Comparison of ENCODE assay signal across 19 mouse cellular contexts in the genomic region with DNA sequence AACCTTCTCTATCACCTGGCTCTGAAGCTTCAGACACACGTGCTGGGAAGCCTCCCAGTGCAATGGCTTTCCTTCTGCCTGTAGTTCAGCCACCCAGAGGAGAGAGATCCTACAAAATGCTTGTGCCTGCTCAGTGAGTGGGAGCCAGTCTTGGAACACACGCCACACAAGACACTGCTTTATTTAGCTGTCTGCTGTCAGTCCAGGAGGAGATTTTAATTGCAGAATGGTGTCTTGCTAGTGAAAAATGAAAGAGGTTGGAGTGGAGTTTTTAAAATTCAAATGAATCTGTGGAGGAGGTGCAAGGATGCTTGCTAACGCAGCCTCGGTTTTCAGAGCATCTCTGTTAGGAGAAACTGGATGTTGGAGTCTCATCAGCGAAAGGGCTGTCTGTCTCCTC. TPM values are rescaled to one million over a fixed set of nuclear protein-coding genes. Genes with fewer than 3 reads are reported as not detected.
DNase-seq lines count a peak whose midpoint lies in the region; ATAC-seq and TF ChIP-seq lines count a peak whose summit lies in the region.
"Had no signal": no experiment of that assay in that cellular context is flagged by ENCODE, and none has a peak within 500 bp of the region (broad histone marks: within the 10 kb centered on the region; RNA-seq: fewer than 3 reads in every experiment).

No protein-coding gene starts in this region.

- 74% methylated on average over 5 of the region's 5 CpGs for WGBS in hindbrain, embryonic 13.5 days

- no peaks in the 10 kb centered on the region for H3K9me3 ChIP-seq in hindbrain, embryonic 13.5 days
- H3K9me3 ChIP-seq: forebrain, embryonic 13.5 days; G1E; hindbrain, embryonic 12.5 days; limb, embryonic 12.5 days; liver, embryonic 15.5 days had no signal

- no peak for TF ChIP-seq CTCF in layer of hippocampus, adult 2 months (conservative IDR thresholded peaks at IDR 0.05)

- peak; percentile 86 for DNase-seq in right cerebral cortex, adult 18-20 months
- no peak for DNase-seq in right cerebral cortex, postnatal 4 days
- peak; percentile 18 to 63 for DNase-seq in layer of hippocampus, adult 2 months (ENCODE audit: low spot score in 2 of 2)
- DNase-seq in left cerebral cortex, postnatal 25 days (ENCODE audit: low spot score in 2 of 2), result peak; percentile 56 to 95
- DNase-seq in heart, adult 8-10 months (ENCODE audit: low spot score), result no peak
- DNase-seq: adrenal gland, adult 2 months; cerebellum, adult 9-10 months; kidney, adult 11 months; kidney, postnatal 14 days; lung, postnatal 14 days; retina, postnatal 1 day had no signal

- H3K9ac ChIP-seq in hindbrain, embryonic 13.5 days, result no peak overlapping the region
- H3K9ac ChIP-seq: forebrain, embryonic 13.5 days; hindbrain, embryonic 12.5 days; limb, embryonic 12.5 days; liver, embryonic 15.5 days had no signal

- H3K27me3 ChIP-seq in hindbrain, embryonic 13.5 days, result no peaks in the 10 kb centered on the region
- H3K27me3 ChIP-seq: forebrain, embryonic 13.5 days; hindbrain, embryonic 12.5 days; liver, embryonic 15.5 days had no signal

- 0 out of 2 replicates have a peak overlapping the region, but pooled peaks have one; percentile 15 for H3K27ac ChIP-seq in layer of hippocampus, adult 2 months
- H3K27ac ChIP-seq in hindbrain, embryonic 13.5 days, result no peak overlapping the region
- H3K27ac ChIP-seq: forebrain, embryonic 13.5 days; hindbrain, embryonic 12.5 days; limb, embryonic 12.5 days; liver, embryonic 15.5 days had no signal

- no peaks in the 10 kb centered on the region for H3K36me3 ChIP-seq in hindbrain, embryonic 13.5 days
- H3K36me3 ChIP-seq: G1E; hindbrain, embryonic 12.5 days; limb, embryonic 12.5 days; liver, embryonic 15.5 days had no signal

- no peak overlapping the region for H3K4me3 ChIP-seq in layer of hippocampus, adult 2 months
- H3K4me3 ChIP-seq in hindbrain, embryonic 13.5 days, result no peak overlapping the region
- H3K4me3 ChIP-seq: forebrain, embryonic 13.5 days; hindbrain, embryonic 12.5 days; limb, embryonic 12.5 days; liver, embryonic 15.5 days had no signal

- intact Hi-C loops in left cerebral cortex, postnatal 25 days (cut with DNase I), result no loop called here

- no peak overlapping the region for H3K4me2 ChIP-seq in hindbrain, embryonic 13.5 days
- H3K4me2 ChIP-seq: forebrain, embryonic 13.5 days; hindbrain, embryonic 12.5 days; limb, embryonic 12.5 days; liver, embryonic 15.5 days had no signal

- no peak for ATAC-seq in megakaryocyte progenitor cell, adult 5-6 weeks (replicated peaks; ENCODE audit: poor library complexity)
- no peak for ATAC-seq in hindbrain, embryonic 13.5 days (ENCODE audit: low FRiP score)
- ATAC-seq: forebrain, embryonic 13.5 days had no signal

- H3K4me1 ChIP-seq in hindbrain, embryonic 13.5 days (replicated peaks), result no peaks in the 10 kb centered on the region
- H3K4me1 ChIP-seq: forebrain, embryonic 13.5 days; hindbrain, embryonic 12.5 days; limb, embryonic 12.5 days; liver, embryonic 15.5 days had no signal

RNA-seq across cellular contexts. Expression of a gene that starts 29.9 kb away (rescaled TPM):
- total RNA-seq in layer of hippocampus, adult 2 months (2021), result 10 to 100 TPM; 13.8 to 14.8 TPM
- 10 to 100 TPM; 43.2 to 43.8 TPM for total RNA-seq in left cerebral cortex, postnatal 25 days (2021)
- total RNA-seq in megakaryocyte progenitor cell, adult 5-6 weeks (2015), result 0.05 TPM in 1 of 2 replicates, not detected in the other
- 0.04 TPM in 1 of 2 replicates, not detected in the other for total RNA-seq in megakaryocyte progenitor cell, adult 5-6 weeks (2017)
- polyA plus RNA-seq in hindbrain, embryonic 13.5 days (2015; fragmentation: Nextera tagmentation; extraction: Ambion mirVana), result 9.4 and 9.5 TPM in 2 replicates
- 1 to 10 TPM; 3.0 to 9.4 (median 4.3) TPM for total RNA-seq in heart, adult 8-10 months (2022)
- total RNA-seq: monocyte, adult 5-6 weeks had no signal
- polyA plus RNA-seq: G1E had no signal

Comparison
In these comparisons a context has a peak if more than half of its experiments do, and no peak if none do; other contexts are left out.
1. DNase-seq: peak in right cerebral cortex, adult 18-20 months (single experiment), layer of hippocampus, adult 2 months (2 of 2) and left cerebral cortex, postnatal 25 days (2 of 2); none in right cerebral cortex, postnatal 4 days (single experiment) and heart, adult 8-10 months (single experiment).